Mouse (Mus musculus) midbrain, embryonic 14.5 days (tissue): ENCODE data around the gene Taar7d. TPM values are rescaled to one million over a fixed set of nuclear protein-coding genes. Genes with fewer than 3 reads are reported as not detected.

Source experiments
- polyA plus RNA-seq: library from polyadenylated mRNA; unstranded; fragments of >200 nt; fragmentation: Nextera tagmentation; extraction: Ambion mirVana; gene quantifications from 2 replicates; pipeline ENCODE4 v1.2.1, GENCODE M21; 2014

Taar7d gene
- polyA plus RNA-seq, 1 experiment from 2014 or later = not detected

Other genes with a start within 250 kb of the Taar7d start
- 119 and 123 TPM in 2 replicates for gene Rps12, start 239.9 kb upstream of the Taar7d start, polyA plus RNA-seq
- 16.4 and 21.2 TPM in 2 replicates for gene Slc18b1, start 230.2 kb upstream of the Taar7d start, polyA plus RNA-seq
- gene Vnn3, start 175.8 kb upstream of the Taar7d start, polyA plus RNA-seq = not detected in 2 replicates
- gene Vnn1, start 132.5 kb upstream of the Taar7d start, polyA plus RNA-seq = 0.08 TPM in 1 of 2 replicates, not detected in the other
- gene Taar1, start 106.9 kb upstream of the Taar7d start, polyA plus RNA-seq = not detected in 2 replicates
- gene Taar2, start 88.7 kb upstream of the Taar7d start, polyA plus RNA-seq = not detected in 2 replicates
- not detected in 2 replicates for gene Taar3, start 77.7 kb upstream of the Taar7d start, polyA plus RNA-seq
- gene Taar4, start 66.7 kb upstream of the Taar7d start, polyA plus RNA-seq = not detected in 2 replicates
- gene Taar5, start 56.5 kb upstream of the Taar7d start, polyA plus RNA-seq = not detected in 2 replicates
- gene Taar6, start 41.6 kb upstream of the Taar7d start, polyA plus RNA-seq = not detected in 2 replicates
- not detected in 2 replicates for gene Taar7a, start 33.7 kb upstream of the Taar7d start, polyA plus RNA-seq
- gene Taar7b, start 27.3 kb upstream of the Taar7d start, polyA plus RNA-seq = not detected in 2 replicates
- not detected in 2 replicates for gene Taar7e, start 10.4 kb downstream of the Taar7d start, polyA plus RNA-seq
- gene Taar7f, start 22.3 kb downstream of the Taar7d start, polyA plus RNA-seq = not detected in 2 replicates
- gene Taar8a, start 49.3 kb downstream of the Taar7d start, polyA plus RNA-seq = not detected in 2 replicates
- gene Taar8b, start 65.1 kb downstream of the Taar7d start, polyA plus RNA-seq = not detected in 2 replicates
- gene Taar8c, start 74.7 kb downstream of the Taar7d start, polyA plus RNA-seq = not detected in 2 replicates
- not detected in 2 replicates for gene Taar9, start 82.3 kb downstream of the Taar7d start, polyA plus RNA-seq
- 326 and 358 TPM in 2 replicates for gene Stx7, start 122.1 kb downstream of the Taar7d start, polyA plus RNA-seq
- gene Moxd1, start 196.3 kb downstream of the Taar7d start, polyA plus RNA-seq = 0.26 and 2.7 TPM in 2 replicates